Mouse (Mus musculus) limb, embryonic 14.5 days (tissue): ENCODE data around the gene Prelid3b. TPM values are rescaled to one million over a fixed set of nuclear protein-coding genes. Genes with fewer than 3 reads are reported as not detected.

ENCODE experiments used
- ATAC-seq: fragments of 200-750 bp; cut with Nextera tagmentation; 2 replicates; pipeline ENCODE4 v1.8.0; 2017; ENCODE audit warnings: low read depth, moderate number of reproducible peaks, moderate TSS enrichment; ENCODE audit not compliant: low FRiP score
- DNase-seq: peaks from one replicate; pipeline ENCODE4 v3.0.0-alpha.2; 2015; ENCODE audit warnings: low spot score
- H3K27ac ChIP-seq: fragments of 300-500 bp; sonication (generic); replicated peaks from 2 replicates; pipeline ENCODE4 v1.5.1; 2014; ENCODE audit warnings: low read depth, mild to moderate bottlenecking, low read length, moderate library complexity, mixed read lengths
- H3K27me3 ChIP-seq: fragments of 300-500 bp; sonication (generic); 2 replicates; pipeline ENCODE4 v1.6.1; 2014; ENCODE audit warnings: low read length, mixed read lengths; ENCODE audit not compliant: control insufficient read depth, insufficient read depth
- H3K36me3 ChIP-seq: fragments of 300-500 bp; sonication (generic); 2 replicates; pipeline ENCODE4 v1.6.1; 2014; ENCODE audit warnings: mild to moderate bottlenecking, low read length, moderate library complexity, mixed read lengths; ENCODE audit not compliant: control insufficient read depth, insufficient read depth
- H3K4me1 ChIP-seq: fragments of 300-500 bp; sonication (generic); 2 replicates; pipeline ENCODE4 v1.6.1; 2014; ENCODE audit warnings: antibody characterized with exemption, low read length, mixed read lengths; ENCODE audit not compliant: control insufficient read depth, insufficient read depth
- H3K4me2 ChIP-seq: fragments of 300-500 bp; sonication (generic); replicated peaks from 2 replicates; pipeline ENCODE4 v1.6.1; 2014; ENCODE audit warnings: low read depth, mild to moderate bottlenecking, low read length, moderate library complexity; ENCODE audit not compliant: severe bottlenecking
- H3K4me3 ChIP-seq: fragments of 300-500 bp; sonication (generic); replicated peaks from 2 replicates; pipeline ENCODE4 v1.5.1; 2014; ENCODE audit warnings: low read length
- H3K9ac ChIP-seq: fragments of 300-500 bp; sonication (generic); 2 replicates; pipeline ENCODE4 v1.6.1; 2014; ENCODE audit warnings: mild to moderate bottlenecking, low read depth, low read length, moderate library complexity; ENCODE audit not compliant: severe bottlenecking
- H3K9me3 ChIP-seq: fragments of 300-500 bp; sonication (generic); 2 replicates; pipeline ENCODE4 v1.6.1; 2016; ENCODE audit warnings: low read length; ENCODE audit not compliant: control insufficient read depth
- POLR2A ChIP-seq: fragments of 200-500 bp; IDR thresholded peaks from 2 replicates; pipeline ENCODE4 v1.8.0; 2012; ENCODE audit warnings: inconsistent platforms, mild to moderate bottlenecking, moderate library complexity, borderline replicate concordance; ENCODE audit not compliant: insufficient read depth, insufficient read length; ENCODE audit errors: extremely low read depth
- WGBS: fragments of 180-500 bp; shearing (Covaris S2); extraction: QIAGEN DNeasy Blood & Tissue Kit; methylation state at CpG from one replicate; pipeline ENCODE4 v1.1.7; 2014; 5-methylcytosine and 5-hydroxymethylcytosine counted together
- polyA plus RNA-seq, 2 experiments: library from polyadenylated mRNA; depleted of rRNA in 1 of 2; stranded (reverse) in 1 of 2; unstranded in 1 of 2; fragments of >200 nt; fragmentation: Nextera tagmentation in 1 of 2; extraction: Ambion mirVana in 1 of 2; gene quantifications; 2 replicates each; pipeline versions ENCODE4 v1.2.1 to v1.2.3; 2012 to 2014

Prelid3b gene
- polyA plus RNA-seq (2012; rRNA removed) (74.0 and 89.5 TPM in 2 replicates), polyA plus RNA-seq (2014; fragmentation: Nextera tagmentation; extraction: Ambion mirVana) (108 and 112 TPM in 2 replicates)

- Histone ChIP-seq H3K27ac (peak within 1 kb of the TSS; percentile 63; the same call in 1 of the 2 replicates), H3K4me1 (peaks cover 8% of the 10 kb centered on the region), H3K9me3 (no peaks in the 10 kb centered on the region), H3K4me3 (peak within 1 kb of the TSS; percentile 87), H3K9ac (peak within 1 kb of the TSS; percentile 80), H3K36me3 (peaks cover 18% of the 10 kb centered on the region; the same call in 1 of the 2 replicates), H3K27me3 (no peaks in the 10 kb centered on the region), H3K4me2 (peak within 1 kb of the TSS; percentile 69)
- peak; percentile 98 for ATAC-seq
- peak; percentile 58; the same call in 1 of the 2 replicates for TF ChIP-seq POLR2A
- 1% methylated on average over 35 of the region's 53 CpGs for WGBS
- peak; percentile 99 for DNase-seq
Measured at GRCm38 (mm10) chr2:174472818-174473549, at the start of gene Prelid3b. TSS of gene Prelid3b (minus strand) at chr2:174473081.

DNA sequence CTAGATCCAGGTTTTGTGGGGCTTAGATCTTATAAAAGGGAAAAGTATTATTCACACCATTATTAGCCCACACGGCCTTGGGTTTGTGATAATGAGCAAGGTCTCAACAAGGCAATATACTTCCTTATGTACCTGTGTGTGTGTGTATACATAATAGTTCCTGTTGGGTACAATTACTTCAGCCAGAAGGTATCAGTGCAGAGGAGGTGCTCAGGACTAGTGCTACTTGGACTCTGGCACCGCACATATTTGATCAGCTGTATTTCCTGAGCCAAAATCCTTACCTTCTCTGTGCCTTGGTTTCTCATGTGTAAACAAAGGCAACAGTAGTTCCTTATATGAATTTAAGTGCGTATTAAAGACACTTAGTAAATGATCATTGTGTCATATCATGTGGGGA lies 49.3 kb upstream of the Prelid3b start:
- Histone ChIP-seq H3K4me2 (no peak overlapping the region), H3K4me1 (no peaks in the 10 kb centered on the region), H3K9ac (no peak overlapping the region), H3K9me3 (no peaks in the 10 kb centered on the region), H3K4me3 (no peak overlapping the region), H3K27ac (no peak overlapping the region), H3K27me3 (no peaks in the 10 kb centered on the region), H3K36me3 (no peaks in the 10 kb centered on the region)
- TF ChIP-seq POLR2A = no peak
- no peak for DNase-seq
- WGBS = 86% methylated on average over 3 of the region's 3 CpGs
- ATAC-seq = no peak

DNA sequence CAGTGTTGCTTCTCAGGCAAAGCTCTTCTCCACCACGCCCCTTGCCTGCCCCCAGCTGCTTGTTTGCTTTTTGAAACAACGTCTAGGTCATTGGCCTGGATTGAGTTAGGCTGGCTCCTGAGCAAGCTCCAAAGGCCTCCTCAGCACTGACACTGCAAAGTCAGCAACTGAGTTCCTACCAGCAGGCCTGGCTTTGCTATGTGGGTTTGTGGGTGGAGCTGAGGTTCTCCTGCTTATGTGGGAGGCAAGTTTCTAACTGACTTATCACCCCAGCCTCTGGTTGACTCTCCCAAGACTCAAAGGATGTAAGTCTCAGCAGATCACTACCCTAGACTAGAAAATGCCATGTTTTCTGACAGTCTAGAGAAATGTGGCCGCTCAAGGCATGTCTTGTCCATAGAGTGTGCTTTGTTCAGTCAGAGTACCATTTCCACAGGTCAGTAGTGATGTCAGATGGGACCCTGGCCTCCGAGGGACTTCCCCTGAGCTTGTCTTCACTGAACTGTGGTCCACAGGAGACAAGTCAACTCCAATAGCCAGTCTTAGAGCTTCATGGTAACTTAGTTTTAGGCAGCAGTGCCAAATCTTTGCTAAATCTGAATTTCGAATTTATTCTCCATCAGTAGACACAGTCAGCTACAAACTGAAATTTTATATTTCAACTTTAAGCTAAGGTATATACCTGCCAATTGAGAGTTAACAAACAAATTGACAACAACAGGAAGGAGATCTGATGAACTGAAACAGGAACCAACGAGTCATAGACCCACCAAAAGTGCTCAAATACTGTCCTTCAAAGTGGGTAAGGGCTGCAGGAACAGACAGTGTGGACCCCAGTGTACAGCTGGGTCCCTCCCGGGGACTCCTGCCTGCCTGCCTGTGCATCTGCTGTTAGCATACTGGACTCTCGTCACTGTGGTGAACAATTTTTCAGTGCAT lies 44.5 kb upstream of the Prelid3b start:
- no peak overlapping the region for H3K27ac ChIP-seq
- no peaks in the 10 kb centered on the region for H3K36me3 ChIP-seq
- H3K9ac ChIP-seq = no peak overlapping the region
- no peak overlapping the region for H3K4me3 ChIP-seq
- H3K27me3 ChIP-seq = no peaks in the 10 kb centered on the region
- H3K4me2 ChIP-seq = no peak overlapping the region
- TF ChIP-seq POLR2A = no peak
- WGBS = 66% methylated on average over 8 of the region's 8 CpGs
- no peaks in the 10 kb centered on the region for H3K9me3 ChIP-seq
- no peak for ATAC-seq
- DNase-seq = no peak
- no peaks in the 10 kb centered on the region for H3K4me1 ChIP-seq

DNA sequence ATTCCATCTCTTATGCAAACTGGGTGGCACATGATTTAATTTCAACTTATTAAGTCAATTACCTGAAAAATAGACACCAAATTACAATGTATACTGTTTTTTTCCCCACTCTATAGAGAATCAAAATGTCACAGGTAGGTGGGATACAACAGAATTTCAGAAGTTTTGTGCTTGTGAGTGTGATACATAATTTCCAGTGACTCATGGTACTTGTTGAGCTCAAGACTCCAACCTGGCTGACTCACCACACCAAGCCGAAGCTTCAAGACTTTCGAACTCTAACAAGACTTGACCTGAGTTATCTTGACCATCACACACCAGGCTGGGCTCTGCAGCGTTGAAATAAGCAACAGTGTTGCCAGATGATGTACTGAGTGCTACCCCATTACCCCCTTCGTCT lies 42.0 kb upstream of the Prelid3b start:
- ATAC-seq (no peak), DNase-seq (no peak)
- no peak overlapping the region for H3K4me2 ChIP-seq
- H3K27ac ChIP-seq = no peak overlapping the region
- no peaks in the 10 kb centered on the region for H3K27me3 ChIP-seq
- no peak overlapping the region for H3K9ac ChIP-seq
- no peaks in the 10 kb centered on the region for H3K9me3 ChIP-seq
- no peak for TF ChIP-seq POLR2A
- no peaks in the 10 kb centered on the region for H3K36me3 ChIP-seq
- H3K4me3 ChIP-seq = no peak overlapping the region
- no peaks in the 10 kb centered on the region for H3K4me1 ChIP-seq
- 78% methylated on average over 4 of the region's 4 CpGs for WGBS

- Histone ChIP-seq H3K4me1 (no peaks in the 10 kb centered on the region), H3K9ac (no peak overlapping the region), H3K4me2 (no peak overlapping the region), H3K4me3 (no peak overlapping the region), H3K27ac (no peak overlapping the region), H3K9me3 (no peaks in the 10 kb centered on the region), H3K36me3 (no peaks in the 10 kb centered on the region), H3K27me3 (no peaks in the 10 kb centered on the region)
- ATAC-seq (no peak), DNase-seq (no peak)
- 78% methylated on average over 5 of the region's 5 CpGs for WGBS
- TF ChIP-seq POLR2A = no peak
Measured at GRCm38 (mm10) chr2:174513827-174514226, 40.9 kb upstream of the Prelid3b start.
